Mouse (Mus musculus) heart, embryonic 12.5 days (tissue): ENCODE data around the gene Tspan18. TPM values are rescaled to one million over a fixed set of nuclear protein-coding genes. Genes with fewer than 3 reads are reported as not detected.

Experiments
- ATAC-seq: fragments of 200-750 bp; cut with Nextera tagmentation; 2 replicates; pipeline ENCODE4 v1.8.0; 2017; ENCODE audit warnings: moderate TSS enrichment, moderate library complexity; ENCODE audit not compliant: insufficient number of reproducible peaks, low FRiP score
- H3K27ac ChIP-seq: fragments of 300-500 bp; sonication (generic); 2 replicates; pipeline ENCODE4 v1.5.1; 2016; ENCODE audit warnings: mild to moderate bottlenecking, moderate library complexity; ENCODE audit not compliant: poor library complexity, severe bottlenecking
- H3K27me3 ChIP-seq: fragments of 300-500 bp; sonication (generic); replicated peaks from 2 replicates; pipeline ENCODE4 v1.6.1; 2016; ENCODE audit warnings: mild to moderate bottlenecking, moderate library complexity
- H3K36me3 ChIP-seq: fragments of 300-500 bp; sonication (generic); 2 replicates; pipeline ENCODE4 v1.6.1; 2016; ENCODE audit warnings: mild to moderate bottlenecking, moderate library complexity
- H3K4me1 ChIP-seq: fragments of 300-500 bp; sonication (generic); replicated peaks from 2 replicates; pipeline ENCODE4 v1.6.1; 2016; ENCODE audit warnings: mild to moderate bottlenecking
- H3K4me2 ChIP-seq: fragments of 300-500 bp; sonication (generic); 2 replicates; pipeline ENCODE4 v1.6.1; 2016; ENCODE audit warnings: mild to moderate bottlenecking, moderate library complexity
- H3K4me3 ChIP-seq: fragments of 300-500 bp; sonication (generic); 2 replicates; pipeline ENCODE4 v1.5.1; 2016; ENCODE audit warnings: mild to moderate bottlenecking
- H3K9ac ChIP-seq: fragments of 300-500 bp; sonication (generic); 2 replicates; pipeline ENCODE4 v1.6.1; 2016; ENCODE audit warnings: mild to moderate bottlenecking, moderate library complexity
- H3K9me3 ChIP-seq: fragments of 300-500 bp; sonication (generic); replicated peaks from 2 replicates; pipeline ENCODE4 v1.6.1; 2016; ENCODE audit warnings: mild to moderate bottlenecking, moderate library complexity
- whole genome bisulfite sequencing: fragments of 180-500 bp; shearing (Covaris S2); methylation state at CpG from one replicate; pipeline ENCODE4 v1.1.7; 2016; 5-methylcytosine and 5-hydroxymethylcytosine counted together
- polyA plus RNA-seq: library from polyadenylated mRNA; unstranded; fragments of >200 nt; fragmentation: Nextera tagmentation; extraction: Ambion mirVana; gene quantifications from 2 replicates; pipeline ENCODE4 v1.2.1, GENCODE M21; 2016

Tspan18 gene
- polyA plus RNA-seq, 1 experiment from 2014 or later = 58.5 TPM

- 91% methylated on average over 2 of the region's 2 CpGs for WGBS
Measured at GRCm38 (mm10) chr2:93212865-93213264, 121.4 kb downstream of the Tspan18 start.

DNA sequence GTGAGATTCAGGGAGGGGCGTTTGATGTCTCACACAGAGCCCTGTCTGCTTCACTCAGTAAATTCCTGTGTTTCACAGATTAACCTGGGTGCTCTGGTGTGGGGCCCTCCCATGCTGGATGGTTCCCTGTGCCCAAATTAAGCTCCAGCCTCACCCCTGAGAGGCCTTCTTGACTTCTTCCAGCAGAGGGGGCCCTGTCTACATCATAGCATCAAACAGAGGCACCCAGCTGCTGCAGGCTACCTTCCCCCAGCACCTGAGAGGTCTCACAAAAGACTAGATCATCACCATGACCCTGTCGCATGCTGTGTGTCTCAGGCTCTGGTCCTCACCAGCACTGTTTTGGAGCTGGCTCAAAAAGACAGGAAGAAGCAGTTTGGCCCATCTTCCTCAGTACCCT lies 121.9 kb downstream of the Tspan18 start:
- peaks cover 56% of the 10 kb centered on the region for H3K36me3 ChIP-seq
- 77% methylated on average over 2 of the region's 2 CpGs for WGBS

More at GRCm38 (mm10) chr2:93212865-93213264, 121.4 kb downstream of the Tspan18 start:
- Histone ChIP-seq H3K4me2 (no peak overlapping the region), H3K9me3 (no peaks in the 10 kb centered on the region), H3K4me3 (no peak overlapping the region), H3K27ac (no peak overlapping the region), H3K36me3 (peaks cover 52% of the 10 kb centered on the region), H3K27me3 (no peaks in the 10 kb centered on the region), H3K4me1 (peaks cover 22% of the 10 kb centered on the region), H3K9ac (no peak overlapping the region)
- ATAC-seq = no peak

GRCm38 (mm10) chr2:93206126-93206525 lies 128.2 kb downstream of the Tspan18 start:
- Histone ChIP-seq H3K27ac (no peak overlapping the region), H3K9me3 (no peaks in the 10 kb centered on the region), H3K4me3 (no peak overlapping the region), H3K36me3 (peaks cover 80% of the 10 kb centered on the region), H3K27me3 (no peaks in the 10 kb centered on the region), H3K4me1 (no peaks in the 10 kb centered on the region), H3K4me2 (no peak overlapping the region), H3K9ac (no peak overlapping the region)
- ATAC-seq = no peak
- WGBS = 80% methylated on average over 1 of the region's 1 CpGs

More for the DNA sequence above, 121.9 kb downstream of the Tspan18 start:
- H3K4me1 ChIP-seq = peaks cover 17% of the 10 kb centered on the region
- H3K4me2 ChIP-seq = no peak overlapping the region
- H3K4me3 ChIP-seq = no peak overlapping the region
- ATAC-seq = no peak
- no peaks in the 10 kb centered on the region for H3K9me3 ChIP-seq
- H3K9ac ChIP-seq = no peak overlapping the region
- no peaks in the 10 kb centered on the region for H3K27me3 ChIP-seq
- H3K27ac ChIP-seq = no peak overlapping the region

DNA sequence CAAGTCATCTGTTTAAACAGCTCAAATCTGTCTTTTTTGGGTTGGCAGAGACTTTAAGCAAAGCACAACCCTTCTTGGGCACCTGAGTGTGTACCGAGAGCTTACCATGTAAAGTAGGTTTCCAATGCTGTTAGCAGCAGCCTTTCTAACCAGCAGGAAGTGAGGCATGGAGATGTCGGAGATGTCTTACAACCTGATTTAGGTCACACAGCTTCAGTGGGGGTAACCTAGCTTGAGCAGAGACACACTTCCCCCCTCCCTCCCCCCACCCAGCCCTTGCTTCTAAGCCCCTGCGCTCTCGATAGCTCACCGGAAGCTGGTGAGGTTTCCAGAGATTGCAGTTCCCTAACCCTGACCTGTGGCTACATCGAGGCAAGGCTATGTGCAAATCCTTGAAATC lies 129.7 kb downstream of the Tspan18 start:
- Histone ChIP-seq H3K9ac (no peak overlapping the region), H3K4me1 (peaks cover 13% of the 10 kb centered on the region), H3K36me3 (peaks cover 65% of the 10 kb centered on the region), H3K27ac (no peak overlapping the region), H3K9me3 (no peaks in the 10 kb centered on the region), H3K4me3 (no peak overlapping the region), H3K27me3 (no peaks in the 10 kb centered on the region), H3K4me2 (no peak overlapping the region)
- 69% methylated on average over 6 of the region's 6 CpGs for WGBS
- no peak for ATAC-seq

DNA sequence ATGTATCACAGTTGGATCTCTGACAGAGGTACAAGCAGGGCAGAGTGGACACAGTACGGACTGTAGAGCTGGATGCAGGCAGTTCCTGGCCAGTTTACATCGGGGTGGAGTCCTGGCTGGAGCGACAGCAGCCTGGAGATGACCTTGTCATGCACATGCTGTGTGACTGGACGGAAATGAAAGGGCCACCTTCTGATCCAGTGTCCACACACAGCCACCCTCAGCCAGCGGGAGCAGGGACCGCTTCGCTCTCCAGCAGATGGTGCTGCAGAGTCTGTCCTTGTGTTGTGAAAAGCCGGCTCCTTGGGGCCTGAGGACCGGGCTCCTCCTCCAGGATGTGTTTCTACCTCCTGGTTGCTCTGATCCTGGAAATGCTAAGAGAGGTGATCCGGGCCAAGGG lies 130.6 kb downstream of the Tspan18 start:
- 25% methylated on average over 10 of the region's 10 CpGs for WGBS
- H3K9ac ChIP-seq = no peak overlapping the region

DNA sequence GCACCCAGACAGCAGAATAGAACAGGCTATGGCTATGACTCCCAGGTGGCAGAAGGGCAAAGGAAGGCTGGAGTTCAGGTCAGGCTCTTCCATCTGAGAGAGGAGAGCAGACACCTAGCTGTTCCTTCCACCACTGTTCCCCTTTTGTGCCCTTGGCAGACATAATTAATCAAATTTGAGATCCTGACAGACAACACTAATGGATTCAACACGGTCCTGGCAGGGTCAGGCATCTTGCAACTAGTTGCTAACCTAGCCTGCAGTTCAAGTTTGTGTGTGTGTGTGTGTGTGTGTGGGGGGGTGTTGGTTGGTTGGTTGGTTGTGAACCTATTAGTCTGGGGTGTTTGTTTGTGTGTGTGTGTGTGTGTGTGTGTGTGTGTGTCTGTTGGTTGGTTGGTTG lies 131.5 kb downstream of the Tspan18 start:
- no peaks in the 10 kb centered on the region for H3K9me3 ChIP-seq
- no peak overlapping the region for H3K4me3 ChIP-seq
- no peak overlapping the region for H3K27ac ChIP-seq
- no peak overlapping the region for H3K9ac ChIP-seq
- ATAC-seq = no peak
- H3K4me2 ChIP-seq = no peak overlapping the region
- peaks cover 19% of the 10 kb centered on the region for H3K4me1 ChIP-seq
- WGBS = 66% methylated on average over 1 of the region's 1 CpGs
- no peaks in the 10 kb centered on the region for H3K27me3 ChIP-seq
- H3K36me3 ChIP-seq = peaks cover 48% of the 10 kb centered on the region

More for the DNA sequence above, 130.6 kb downstream of the Tspan18 start:
- H3K27me3 ChIP-seq = no peaks in the 10 kb centered on the region
- peaks cover 57% of the 10 kb centered on the region for H3K36me3 ChIP-seq
- H3K4me2 ChIP-seq = no peak overlapping the region
- H3K9me3 ChIP-seq = no peaks in the 10 kb centered on the region
- no peak overlapping the region for H3K4me3 ChIP-seq
- ATAC-seq = 0 out of 2 replicates have a peak, but pooled peaks have one; percentile 6
- no peak overlapping the region for H3K27ac ChIP-seq
- peaks cover 19% of the 10 kb centered on the region for H3K4me1 ChIP-seq

- WGBS = 89% methylated on average over 3 of the region's 3 CpGs
- Histone ChIP-seq H3K27ac (no peak overlapping the region), H3K9me3 (no peaks in the 10 kb centered on the region), H3K36me3 (peaks cover 40% of the 10 kb centered on the region), H3K27me3 (no peaks in the 10 kb centered on the region), H3K9ac (no peak overlapping the region), H3K4me1 (peaks cover 19% of the 10 kb centered on the region), H3K4me2 (no peak overlapping the region), H3K4me3 (no peak overlapping the region)
- ATAC-seq = no peak
Measured at GRCm38 (mm10) chr2:93201997-93202396, 132.3 kb downstream of the Tspan18 start.

- H3K27ac ChIP-seq = no peak overlapping the region
- no peaks in the 10 kb centered on the region for H3K27me3 ChIP-seq
- peaks cover 19% of the 10 kb centered on the region for H3K4me1 ChIP-seq
- peak overlapping the region; percentile 13; the same call in 1 of the 2 replicates for H3K9ac ChIP-seq
- H3K4me3 ChIP-seq = no peak overlapping the region
- H3K9me3 ChIP-seq = no peaks in the 10 kb centered on the region
- H3K36me3 ChIP-seq = peaks cover 32% of the 10 kb centered on the region
- H3K4me2 ChIP-seq = no peak overlapping the region
- ATAC-seq = 0 out of 2 replicates have a peak, but pooled peaks have one; percentile 5
- 50% methylated on average over 10 of the region's 10 CpGs for WGBS
Measured at GRCm38 (mm10) chr2:93200681-93201340, 133.5 kb downstream of the Tspan18 start.

DNA sequence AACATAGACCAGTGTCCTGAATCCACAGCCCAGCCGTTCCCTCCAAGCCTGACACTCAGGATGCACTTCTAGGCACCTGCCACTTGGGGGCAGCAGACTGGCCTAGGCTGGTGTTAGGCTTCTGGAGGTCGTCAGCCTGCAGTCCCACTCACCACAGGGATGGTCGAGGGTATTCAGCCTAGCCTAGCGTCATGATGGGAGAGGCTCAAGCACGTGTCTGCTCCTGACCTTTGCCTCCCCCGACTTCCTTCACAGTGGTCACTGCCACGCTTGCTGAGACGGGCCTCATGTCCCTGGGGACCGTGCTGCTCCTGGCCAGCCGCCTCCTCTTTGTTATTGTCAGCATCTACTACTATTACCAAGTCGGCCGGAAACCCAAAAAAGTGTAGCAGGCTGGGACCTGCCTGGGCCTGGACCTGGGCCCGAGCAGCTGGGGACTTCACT lies 134.8 kb downstream of the Tspan18 start:
- H3K36me3 ChIP-seq = peaks cover 19% of the 10 kb centered on the region
- ATAC-seq = peak; percentile 29
- H3K9me3 ChIP-seq = no peaks in the 10 kb centered on the region
- no peak overlapping the region for H3K27ac ChIP-seq
- WGBS = 31% methylated on average over 13 of the region's 13 CpGs
- no peak overlapping the region for H3K4me2 ChIP-seq
- no peak overlapping the region for H3K4me3 ChIP-seq
- H3K4me1 ChIP-seq = peaks cover 19% of the 10 kb centered on the region
- H3K27me3 ChIP-seq = no peaks in the 10 kb centered on the region; the same call in 1 of the 2 replicates
- H3K9ac ChIP-seq = no peak overlapping the region

DNA sequence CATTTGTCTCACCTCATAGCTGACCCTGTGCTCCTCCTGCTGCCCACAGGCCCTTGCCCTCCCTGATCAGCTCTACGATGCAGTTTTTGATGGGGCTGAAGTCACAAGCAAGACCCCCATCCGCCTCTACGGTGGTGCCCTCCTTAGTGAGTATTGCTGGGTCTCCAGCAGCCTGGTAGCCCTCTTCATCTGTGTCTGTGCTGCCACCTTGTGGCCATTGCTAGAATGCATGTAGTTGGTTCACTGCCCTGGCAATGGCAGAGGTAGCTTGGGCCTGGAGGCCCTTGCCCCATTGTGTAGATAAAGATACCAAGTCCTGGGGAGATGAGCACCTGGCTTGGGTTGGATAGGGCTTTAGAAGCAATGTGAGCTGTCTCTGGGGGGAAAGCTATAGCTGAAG lies 135.5 kb downstream of the Tspan18 start:
- Histone ChIP-seq H3K9ac (no peak overlapping the region), H3K4me2 (no peak overlapping the region), H3K9me3 (no peaks in the 10 kb centered on the region), H3K27me3 (peaks cover 4% of the 10 kb centered on the region; the same call in 1 of the 2 replicates), H3K4me1 (peaks cover 19% of the 10 kb centered on the region), H3K4me3 (no peak overlapping the region), H3K36me3 (peaks cover 17% of the 10 kb centered on the region), H3K27ac (no peak overlapping the region)
- peak; percentile 45; the same call in 1 of the 2 replicates for ATAC-seq
- 28% methylated on average over 3 of the region's 3 CpGs for WGBS

DNA sequence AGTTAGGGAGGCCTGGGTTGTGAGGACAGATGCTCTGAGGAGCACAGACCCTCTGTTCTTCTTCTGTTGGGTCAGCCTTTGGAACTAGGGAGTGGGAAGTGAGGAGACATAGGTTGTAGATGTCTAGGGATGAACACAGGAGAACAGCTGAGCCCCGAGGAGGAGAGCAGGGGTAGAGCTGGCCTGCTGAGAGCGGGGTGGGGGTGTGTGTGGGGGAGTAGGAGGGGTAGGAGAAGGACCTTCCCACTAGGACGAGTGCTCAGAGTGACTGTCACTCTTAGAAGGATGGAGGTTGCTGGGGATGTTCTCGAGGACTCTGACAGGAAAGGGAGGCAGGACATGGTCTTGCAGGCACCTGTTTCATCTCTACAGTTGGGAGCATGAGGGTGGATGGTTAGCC lies 140.5 kb downstream of the Tspan18 start:
- ATAC-seq = no peak
- Histone ChIP-seq H3K4me2 (no peak overlapping the region), H3K9ac (no peak overlapping the region), H3K27me3 (peaks cover 18% of the 10 kb centered on the region; the same call in 1 of the 2 replicates), H3K36me3 (no peaks in the 10 kb centered on the region), H3K27ac (no peak overlapping the region), H3K4me3 (no peak overlapping the region), H3K4me1 (peaks cover 35% of the 10 kb centered on the region), H3K9me3 (no peaks in the 10 kb centered on the region)
- WGBS = 54% methylated on average over 4 of the region's 4 CpGs
